Mouse (Mus musculus) heart, postnatal 36 days (tissue): ENCODE results near the gene E430018J23Rik. TPM values are rescaled to one million over a fixed set of nuclear protein-coding genes. Genes with fewer than 3 reads are reported as not detected.
"Not testable (repeated sequence)": the region's sequence is repeated elsewhere in the genome, so short reads cannot be mapped to it uniquely, and the experiment has no call there.

ENCODE experiments used
- DNase-seq, 2 experiments: peaks; one replicate each; pipeline ENCODE4 v3.0.0; 2021 to 2022
- intact Hi-C: fragments of 180-260 bp; cut with DNase I; formaldehyde crosslinking; loops from one replicate; pipeline ENCODE4 v1.15.1; 2025
- total RNA-seq, 2 experiments: library from RNA; stranded (reverse); gene quantifications; 2 replicates each; pipeline ENCODE4 v1.2.3; 2021

E430018J23Rik gene
- 1 to 10 TPM; 4.5 to 4.9 TPM for total RNA-seq

DNA sequence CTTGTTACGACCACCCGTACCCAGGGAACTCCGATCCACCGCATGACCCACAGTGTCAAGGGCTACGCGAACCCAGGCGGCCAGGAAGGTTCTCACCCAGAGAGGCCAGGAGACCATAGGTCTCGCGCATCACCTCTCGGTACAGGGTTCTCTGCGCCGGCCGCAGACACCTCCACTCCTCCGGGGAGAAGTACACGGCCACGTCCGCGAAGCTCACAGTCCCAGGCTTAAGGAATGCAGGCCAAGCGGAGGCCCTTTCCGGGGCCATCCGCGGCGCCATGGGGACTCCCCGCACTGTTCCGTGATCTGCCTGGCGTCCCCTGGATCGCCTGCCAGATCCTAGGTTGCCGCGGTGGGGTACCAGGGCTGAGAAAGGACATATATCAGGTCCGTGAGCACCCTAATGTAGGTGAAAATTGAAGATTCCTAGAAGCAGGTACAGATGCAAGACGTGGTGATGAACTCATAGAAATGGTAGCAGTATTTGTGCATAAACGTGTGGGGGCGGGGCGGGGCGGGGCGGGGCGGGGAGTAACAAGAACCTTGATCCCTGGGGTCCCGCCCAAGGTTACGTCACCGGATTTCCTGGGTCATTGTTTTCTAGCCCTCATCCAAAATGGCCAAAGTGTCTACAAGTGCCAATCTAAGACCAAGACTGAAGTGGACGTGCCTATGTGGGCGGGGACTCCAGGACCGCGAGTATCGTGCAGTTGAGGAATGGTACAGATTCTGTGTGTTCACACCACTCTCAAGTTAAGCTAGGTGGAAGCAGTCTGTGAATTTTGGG is at the start of gene E430018J23Rik:
TSS of gene E430018J23Rik (minus strand) at position 473 of the 787 bp plus-strand sequence.
- intact Hi-C loops, result no loop called here
- DNase-seq, result peak; percentile 97

DNA sequence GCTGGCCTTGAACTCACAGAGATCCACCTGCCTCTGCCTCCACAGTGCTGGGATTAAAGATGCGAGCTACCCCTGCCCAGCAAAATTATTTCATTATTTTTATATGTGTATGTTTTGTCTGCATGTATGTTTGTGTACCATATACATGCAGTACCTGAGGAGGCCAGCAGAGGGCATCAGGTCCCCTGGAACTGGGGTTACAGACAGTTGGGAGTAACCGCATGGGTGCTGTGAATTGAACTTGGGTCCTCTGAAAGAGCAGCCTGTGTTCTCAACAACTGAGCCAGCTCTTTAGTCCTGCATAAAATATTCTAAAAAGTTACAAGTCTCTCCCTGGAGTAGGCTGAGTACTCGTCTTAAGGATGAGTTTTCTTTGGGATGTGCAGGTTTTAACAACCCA is 44.3 kb upstream of the E430018J23Rik start:
- DNase-seq, result no peak
- intact Hi-C loops, result no loop called here

GRCm38 (mm10) chr7:127435206-127435605 is 41.8 kb upstream of the E430018J23Rik start:
- DNase-seq, result no peak
- intact Hi-C loops, result no loop called here

DNA sequence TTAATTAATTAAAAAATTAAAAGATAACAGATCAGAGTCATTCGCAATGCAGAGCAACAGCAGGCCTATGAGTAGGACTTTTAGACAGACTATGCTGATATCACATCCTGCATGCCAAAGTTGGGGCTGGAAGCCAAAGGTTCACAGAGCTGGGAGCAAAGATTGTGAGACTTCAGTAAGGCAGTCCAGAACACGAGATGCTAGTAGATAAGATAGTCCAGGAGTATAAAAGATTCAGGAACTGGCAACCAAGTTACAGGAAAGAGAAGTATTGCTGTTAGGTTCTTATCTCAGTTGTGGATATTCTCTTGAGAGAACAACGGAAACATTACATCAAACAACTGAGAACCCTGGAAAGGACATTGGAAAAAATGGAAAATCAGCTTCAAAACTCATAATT is 32.9 kb upstream of the E430018J23Rik start:
- intact Hi-C loops, result no loop called here
- peak; percentile 17 to 29 for DNase-seq

GRCm38 (mm10) chr7:127425911-127426310 is 32.5 kb upstream of the E430018J23Rik start:
- intact Hi-C loops, result no loop called here
- DNase-seq, result no peak

- intact Hi-C loops, result no loop called here
- no peak for DNase-seq
Measured at GRCm38 (mm10) chr7:127425291-127425690, 31.9 kb upstream of the E430018J23Rik start.

GRCm38 (mm10) chr7:127422247-127422646 is 28.8 kb upstream of the E430018J23Rik start:
- intact Hi-C loops, result loop anchor here (1.0 to 2.0 kb wide), 3 partner anchors 27 to 49 kb away; partner anchors contain the start of gene Zfp689

DNA sequence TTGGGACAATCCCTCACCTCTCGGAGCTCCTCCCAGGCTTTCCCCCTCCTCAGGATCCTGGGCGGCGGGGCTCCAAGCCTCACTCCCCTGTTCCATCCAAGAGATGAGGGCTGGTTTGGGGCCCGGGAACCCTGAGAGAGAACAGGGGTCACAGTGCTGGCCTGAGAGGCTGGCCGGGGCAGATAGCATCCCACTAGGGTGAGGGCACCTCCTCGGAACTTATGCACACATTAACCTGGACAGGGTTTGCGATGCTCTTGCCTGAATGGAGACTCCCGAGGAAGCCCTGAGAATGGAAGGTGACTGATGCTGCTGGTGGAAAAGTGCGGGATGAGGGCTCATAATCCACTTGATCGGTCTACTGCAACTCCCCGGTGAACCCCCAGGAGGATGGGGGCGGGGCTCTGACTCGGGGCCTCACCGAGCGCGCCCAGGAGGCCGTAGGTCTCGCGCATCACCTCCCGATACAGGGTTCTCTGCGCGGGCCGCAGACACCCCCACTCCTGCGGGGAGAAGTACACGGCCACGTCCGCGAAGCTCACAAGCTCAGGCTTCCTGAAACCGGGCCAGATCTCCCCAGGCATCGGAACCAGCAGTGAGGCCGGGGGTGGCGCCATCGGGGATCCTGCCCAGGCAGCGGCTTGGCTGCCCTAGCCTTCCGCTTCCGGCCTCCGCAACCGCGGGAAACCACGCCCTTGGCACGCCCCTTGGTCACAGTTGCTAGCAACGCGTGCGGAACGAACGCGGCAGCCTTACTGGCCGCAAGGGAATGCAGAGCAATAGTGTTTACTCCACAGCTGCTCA is 28.2 kb upstream of the E430018J23Rik start, which contains the start of gene Zfp688:
TSS of gene Zfp688 (minus strand) at position 681 of the 804 bp plus-strand sequence.
- intact Hi-C loops, result loop anchor here (1.0 to 2.0 kb wide), 3 partner anchors 27 to 49 kb away; partner anchors contain the start of gene Zfp689
- DNase-seq, result peak; percentile 97 to 98

More at GRCm38 (mm10) chr7:127422247-127422646, 28.8 kb upstream of the E430018J23Rik start:
- DNase-seq, result peak in 1 of 2 experiments; percentile 13

DNA sequence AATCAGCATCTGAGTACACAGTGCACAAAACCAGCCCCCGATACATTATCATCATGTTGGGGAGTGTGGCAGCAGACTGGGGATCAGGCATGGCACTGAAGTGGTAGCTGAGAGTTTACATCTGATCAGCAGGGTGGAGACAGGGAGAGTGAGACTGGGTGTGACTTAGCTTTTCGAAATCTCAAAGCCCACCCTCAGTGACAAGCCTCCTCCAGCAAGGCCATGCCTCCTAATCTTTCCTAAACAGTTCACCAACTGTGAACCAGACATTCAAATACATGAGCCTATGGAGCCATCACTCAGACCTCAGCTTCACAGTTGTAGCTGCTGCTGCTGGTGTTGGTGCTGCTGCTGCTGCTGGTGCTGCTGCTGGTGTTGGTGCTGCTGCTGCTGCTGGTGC is 18.0 kb upstream of the E430018J23Rik start:
- intact Hi-C loops, result no loop called here
- DNase-seq, result no peak

DNA sequence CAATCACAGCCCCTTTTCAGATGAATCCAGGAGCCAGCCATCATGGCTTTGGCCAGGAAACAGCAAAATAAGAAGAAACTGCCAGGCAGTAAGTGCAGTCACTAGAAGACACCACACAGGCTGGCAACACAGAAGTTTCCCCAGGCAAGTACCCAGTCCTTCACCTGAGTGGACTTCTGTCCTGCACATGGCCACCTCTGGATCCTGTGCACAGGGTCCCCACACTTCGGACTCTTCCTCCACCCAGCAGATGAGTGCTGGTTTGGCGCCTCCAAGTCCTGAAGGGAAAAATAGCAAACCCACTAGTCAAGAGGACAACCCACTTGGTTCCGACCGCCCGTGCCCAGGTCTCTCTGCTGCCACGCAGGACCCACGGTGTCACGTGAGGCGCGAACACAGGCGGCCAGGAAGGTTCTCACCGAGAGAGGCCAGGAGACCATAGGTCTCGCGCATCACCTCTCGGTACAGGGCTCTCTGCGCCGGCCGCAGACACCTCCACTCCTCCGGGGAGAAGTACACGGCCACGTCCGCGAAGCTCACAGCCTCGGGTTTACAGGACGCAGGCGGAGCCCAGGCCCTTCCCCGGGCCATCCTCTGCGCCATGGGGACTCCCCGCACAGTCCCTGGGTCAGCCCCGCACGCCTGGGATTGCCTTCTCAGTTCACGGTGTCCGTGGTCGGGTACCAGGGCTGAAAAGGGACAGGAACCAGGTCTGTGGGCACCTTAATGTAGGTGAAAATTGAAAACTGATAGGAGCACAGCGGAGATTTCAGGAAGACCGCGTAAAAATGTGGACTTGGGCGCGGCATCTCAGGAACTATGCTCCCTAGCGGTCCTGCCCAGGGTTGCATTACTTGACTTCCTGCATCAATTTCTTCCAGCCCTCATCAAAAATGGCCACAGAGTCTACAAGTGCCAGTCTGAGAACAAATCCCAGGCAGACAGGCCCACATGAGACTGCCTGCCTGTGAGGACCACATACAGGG is 12.9 kb upstream of the E430018J23Rik start, which contains the start of gene Zfp764:
TSS of gene Zfp764 (minus strand) at position 821 of the 986 bp plus-strand sequence.
- peak; percentile 90 to 91 for DNase-seq
- intact Hi-C loops, result loop anchor here (2.0 to 5.0 kb wide), 3 partner anchors 43 to 99 kb away; no protein-coding TSS in a partner anchor

- intact Hi-C loops, DNase-seq: not testable (repeated sequence)
Measured at GRCm38 (mm10) chr7:127404101-127404500, 10.7 kb upstream of the E430018J23Rik start.

DNA sequence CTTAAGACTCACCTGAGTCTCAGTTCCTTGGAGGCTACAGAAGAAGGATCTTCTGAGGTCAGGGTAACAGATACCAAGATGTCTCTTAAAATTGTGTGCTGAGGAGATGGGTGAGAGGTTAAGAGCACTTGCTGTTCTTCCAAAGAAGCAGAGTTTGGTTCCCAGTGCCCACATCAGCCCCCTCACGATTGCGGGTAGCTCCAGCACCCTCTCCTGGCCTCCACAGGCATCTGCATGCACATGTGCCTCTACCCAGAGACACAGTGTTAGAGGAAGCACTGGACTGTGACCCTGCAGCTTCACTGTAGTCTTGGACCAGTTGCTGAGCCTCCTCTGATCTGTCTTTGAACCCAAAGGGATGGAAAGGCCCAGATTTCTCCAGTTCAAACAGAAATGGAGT is 9.6 kb upstream of the E430018J23Rik start:
- intact Hi-C loops, result no loop called here

DNA sequence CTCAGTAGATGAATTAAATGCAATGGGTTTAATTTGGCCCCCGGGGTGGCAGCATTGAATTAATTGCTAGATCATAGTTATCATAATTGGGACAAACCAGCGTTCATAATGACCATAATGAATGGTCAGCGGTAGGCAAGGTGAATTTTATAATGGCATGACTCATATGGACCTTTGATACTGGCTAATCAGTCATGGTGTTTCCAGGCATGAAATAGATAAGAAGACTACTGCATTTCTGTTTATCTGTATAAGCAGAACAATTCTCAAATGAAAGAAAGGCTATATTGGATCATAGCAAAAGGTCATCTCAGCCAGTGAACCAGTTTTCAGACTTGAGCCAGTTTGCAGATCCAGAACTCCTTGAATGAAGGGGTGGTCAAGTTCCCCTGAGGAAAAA is 6.9 kb upstream of the E430018J23Rik start:
- intact Hi-C loops, result no loop called here
- no peak for DNase-seq

More for the DNA sequence above, 9.6 kb upstream of the E430018J23Rik start:
- no peak for DNase-seq

DNA sequence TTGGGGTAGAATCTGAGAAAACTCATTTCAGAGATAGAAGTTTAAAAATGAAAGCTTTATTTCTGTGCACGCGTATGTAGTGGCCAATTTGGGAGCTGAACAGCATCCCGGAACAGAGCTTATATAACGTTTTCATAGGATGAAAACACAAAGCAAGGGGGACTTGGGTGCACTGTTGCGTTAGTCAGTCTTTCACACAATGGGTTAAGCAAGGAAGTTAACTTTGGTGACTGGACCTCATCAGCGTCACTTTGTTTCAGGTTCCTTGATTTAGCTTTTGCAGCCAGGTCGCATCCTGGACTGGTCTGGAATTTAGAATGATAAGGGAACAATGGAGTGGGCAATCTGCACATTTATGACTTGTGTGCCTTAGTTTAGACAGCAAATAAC is 510 bp upstream of the E430018J23Rik start:
- DNase-seq, result no peak
- intact Hi-C loops, result loop anchor here (1.0 kb wide), 1 partner anchor 28 kb away; the partner anchor contains the start of gene Zfp688

DNA sequence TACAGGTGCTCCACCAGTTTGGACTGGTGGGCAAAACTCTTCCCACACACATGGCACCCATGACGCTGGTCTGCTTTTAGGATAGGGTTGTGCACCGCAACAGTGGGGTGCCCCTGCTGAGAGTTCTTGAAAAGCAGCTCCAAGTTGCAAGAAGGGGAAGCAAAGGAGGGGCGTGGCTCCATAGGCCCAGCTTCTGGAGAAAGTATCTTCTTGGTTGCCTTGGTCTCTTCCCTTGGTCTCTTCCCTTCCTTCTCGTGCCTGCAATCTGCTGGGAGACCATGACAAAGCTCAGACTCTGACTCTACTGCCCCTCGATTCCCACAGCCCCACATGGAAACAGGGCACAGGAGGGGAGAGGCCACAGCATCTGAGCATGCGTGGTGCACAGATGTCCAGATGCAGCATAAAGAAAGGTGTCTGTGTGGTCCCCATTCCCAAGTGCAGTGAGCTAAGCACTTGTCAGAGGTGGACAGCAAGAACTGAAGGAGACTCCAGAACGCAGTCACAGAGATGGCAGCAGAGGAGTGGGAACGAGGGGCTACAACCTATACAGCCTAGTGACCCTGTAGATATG is 1.1 kb downstream of the E430018J23Rik start:
- DNase-seq, result no peak
- intact Hi-C loops, result no loop called here

- intact Hi-C loops, result no loop called here
- DNase-seq, result no peak
Measured at GRCm38 (mm10) chr7:127391538-127391937, 1.9 kb downstream of the E430018J23Rik start.

GRCm38 (mm10) chr7:127390306-127390705 is 3.1 kb downstream of the E430018J23Rik start:
- intact Hi-C loops, result no loop called here
- DNase-seq, result no peak

DNA sequence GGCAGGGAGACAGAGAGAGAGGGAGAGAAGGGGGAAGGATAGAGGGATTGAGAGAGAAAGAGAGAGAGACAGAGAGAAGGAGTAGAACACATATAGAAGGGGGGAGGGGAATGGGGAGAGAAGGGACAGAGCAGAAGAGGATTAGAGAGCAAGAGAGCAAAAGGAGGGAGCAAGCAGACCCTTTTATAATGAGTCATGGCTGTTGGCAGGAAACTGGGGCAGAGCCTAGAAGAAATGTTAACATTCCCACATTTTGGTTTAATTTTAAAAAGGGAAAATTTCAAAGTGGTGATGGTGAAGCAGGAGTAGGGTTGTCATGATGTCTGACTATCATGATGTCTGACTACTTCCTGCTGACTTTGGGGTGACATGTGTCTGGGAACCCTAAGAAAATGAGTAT is 5.2 kb downstream of the E430018J23Rik start:
- DNase-seq, intact Hi-C loops: not testable (repeated sequence)
